Mouse (Mus musculus): ENCODE results near the gene Lhpp.

GRCm38 (mm10) chr7:132739829-132740228, 129.4 kb downstream of the Lhpp start:
- TF ChIP-seq CTCF (IDR thresholded peaks at IDR 0.05; ENCODE audit: low read depth), result no peak
- TF ChIP-seq EP300 (IDR thresholded peaks at IDR 0.05; ENCODE audit: low read depth), result no peak

All from liver, postnatal 0 days (tissue).